Mouse (Mus musculus) MEL (cell line): Measurements from ENCODE around the gene Cul9.

Experiments
- CTCF ChIP-seq, 3 experiments: IDR thresholded peaks in 2 of 3; conservative IDR thresholded peaks in 1 of 3; 2 replicates each; pipeline ENCODE4 v1.5.1; 2011 to 2012; ENCODE audit warnings: low read length in 3 of 3, low read depth in 2 of 3, mild to moderate bottlenecking in 2 of 3, improper control_type of control experiment in 1 of 3, inconsistent platforms in 1 of 3, mixed read lengths in 1 of 3, moderate library complexity in 1 of 3; ENCODE audit not compliant: control insufficient read depth in 1 of 3, insufficient read depth in 1 of 3, poor library complexity in 1 of 3, severe bottlenecking in 1 of 3
- POLR2AphosphoS2 ChIP-seq: IDR thresholded peaks from 2 replicates; pipeline ENCODE4 v1.6.1; 2011; ENCODE audit warnings: low read length, improper control_type of control experiment
- TAL1 ChIP-seq: IDR thresholded peaks from 2 replicates; pipeline ENCODE4 v1.6.1; 2012; ENCODE audit warnings: mild to moderate bottlenecking, inconsistent platforms, low read length, moderate library complexity, mixed read lengths
- TCF12 ChIP-seq: IDR thresholded peaks from 2 replicates; pipeline ENCODE4 v1.6.1; 2014; ENCODE audit warnings: low read depth, mild to moderate bottlenecking, inconsistent platforms, low read length, improper control_type of control experiment, moderate library complexity

DNA sequence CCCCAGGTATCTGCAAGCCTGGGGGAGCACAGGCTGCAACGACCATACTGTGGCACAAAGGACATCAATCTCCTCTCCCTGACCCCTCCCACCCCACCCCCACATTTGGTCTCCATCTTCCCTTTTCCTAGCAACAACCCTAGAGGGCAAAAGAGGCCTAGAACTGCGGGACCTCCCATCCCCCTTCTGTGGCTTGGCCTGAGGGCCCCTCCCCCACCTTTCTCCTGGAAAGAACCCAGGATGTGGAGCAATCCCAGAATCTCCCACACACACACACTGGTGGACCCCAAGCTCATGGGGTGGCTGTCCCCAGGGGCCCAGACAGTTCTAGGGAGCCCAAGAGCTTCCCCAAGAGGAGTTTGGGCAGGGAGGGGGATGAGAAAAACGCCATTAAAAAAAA, 1.7 kb upstream of the Cul9 start:
- no peak for TF ChIP-seq POLR2AphosphoS2
- TF ChIP-seq TCF12, result no peak
- TF ChIP-seq TAL1, result no peak
- no peak for TF ChIP-seq CTCF (IDR thresholded peaks at IDR 0.05 in 2 of 3, conservative IDR thresholded peaks at IDR 0.05 in 1 of 3; ENCODE audit: control insufficient read depth in 1 of 3, insufficient read depth in 1 of 3, low read depth in 2 of 3, low read length in 3 of 3, poor library complexity in 1 of 3, severe bottlenecking in 1 of 3)
